Mouse (Mus musculus) fat pad, adult 2 months (tissue): Measurements from ENCODE around the gene Cacna1c.
"Not testable (repeated sequence)": the region's sequence is repeated elsewhere in the genome, so short reads cannot be mapped to it uniquely, and the experiment has no call there.

Source experiments
- DNase-seq: peaks from one replicate; pipeline ENCODE4 v3.0.0-alpha.2; 2011; ENCODE audit warnings: low read depth, low spot score; ENCODE audit errors: extremely low read depth

Cacna1c gene

GRCm38 (mm10) chr6:118630006-118630405, 566.2 kb downstream of the Cacna1c start:
- no peak for DNase-seq

GRCm38 (mm10) chr6:118626246-118626645, 570.0 kb downstream of the Cacna1c start:
- no peak for DNase-seq

GRCm38 (mm10) chr6:118623609-118624008, 572.6 kb downstream of the Cacna1c start:
- no peak for DNase-seq

- no peak for DNase-seq
These were observed 574.4 kb downstream of the Cacna1c start for GRCm38 (mm10) chr6:118621866-118622265.

- no peak for DNase-seq
These were observed 574.8 kb downstream of the Cacna1c start for GRCm38 (mm10) chr6:118621406-118621805.

- peak; percentile 55 for DNase-seq
These were observed 587.3 kb downstream of the Cacna1c start for GRCm38 (mm10) chr6:118608906-118609305.

GRCm38 (mm10) chr6:118605974-118606373, 590.2 kb downstream of the Cacna1c start:
- no peak for DNase-seq

GRCm38 (mm10) chr6:118603825-118604224, 592.4 kb downstream of the Cacna1c start:
- DNase-seq, result no peak

GRCm38 (mm10) chr6:118595681-118596055, 600.5 kb downstream of the Cacna1c start:
- no peak for DNase-seq

GRCm38 (mm10) chr6:118594833-118595680, 601.2 kb downstream of the Cacna1c start:
- no peak for DNase-seq

GRCm38 (mm10) chr6:118594070-118594469, 602.1 kb downstream of the Cacna1c start:
- DNase-seq, result no peak

- no peak for DNase-seq
These were observed 602.7 kb downstream of the Cacna1c start for GRCm38 (mm10) chr6:118593377-118594061.

- DNase-seq, result no peak
These were observed 603.4 kb downstream of the Cacna1c start for GRCm38 (mm10) chr6:118592662-118593376.

GRCm38 (mm10) chr6:118578741-118579140, 617.5 kb downstream of the Cacna1c start:
- DNase-seq, result not testable (repeated sequence)

- DNase-seq, result no peak
These were observed 621.9 kb downstream of the Cacna1c start for GRCm38 (mm10) chr6:118574351-118574750.

- DNase-seq, result no peak
These were observed 628.4 kb downstream of the Cacna1c start for GRCm38 (mm10) chr6:118567816-118568215.

- peak; percentile 34 for DNase-seq
These were observed 634.2 kb downstream of the Cacna1c start, which contains the start of gene Ankrd26 for GRCm38 (mm10) chr6:118561745-118562609. Ankrd26 (minus strand) TSS chr6:118562226.

GRCm38 (mm10) chr6:118561225-118561624, 635.0 kb downstream of the Cacna1c start:
- no peak for DNase-seq

GRCm38 (mm10) chr6:118538627-118539026, 657.6 kb downstream of the Cacna1c start:
- DNase-seq, result no peak
